Mouse (Mus musculus) inflammation-experienced regulatory T-cells, adult 6 months (primary cell): ENCODE results near the gene Rbm28. TPM values are rescaled to one million over a fixed set of nuclear protein-coding genes. Genes with fewer than 3 reads are reported as not detected.

Experiments
- polyA plus RNA-seq, 3 experiments: library from polyadenylated mRNA; unstranded; fragments of 100-300 nt; shearing (Covaris generic); gene quantifications; one replicate each; pipeline ENCODE4 v1.2.1; 2017

Rbm28 gene
- polyA plus RNA-seq, 3 experiments from 2014 or later: 51.7 to 58.2 (median 54.8) TPM

Other genes starting within 250 kb of the Rbm28 start
- not detected for gene Lep, start 104.8 kb downstream of the Rbm28 start, polyA plus RNA-seq
- gene Prrt4, start 14.6 kb upstream of the Rbm28 start, polyA plus RNA-seq: not detected
- gene Impdh1, start 51.4 kb upstream of the Rbm28 start, polyA plus RNA-seq: 10 to 100 TPM; 10.7 to 21.0 (median 14.8) TPM
- 10 to 100 TPM; 19.9 to 29.7 (median 25.6) TPM for gene Hilpda, start 107.5 kb upstream of the Rbm28 start, polyA plus RNA-seq
- under 1 TPM in 1 of 3 experiments, not detected in 2; 0.50 TPM for gene Fam71f2, start 114.6 kb upstream of the Rbm28 start, polyA plus RNA-seq
- gene Fam71f1, start 154.1 kb upstream of the Rbm28 start, polyA plus RNA-seq: not detected
- gene Calu, start 183.1 kb upstream of the Rbm28 start, polyA plus RNA-seq: 10 to 100 TPM; 60.2 to 63.2 (median 62.6) TPM
- gene Opn1sw, start 223.5 kb upstream of the Rbm28 start, polyA plus RNA-seq: under 1 TPM; 0.38 to 0.66 (median 0.66) TPM
- gene Ccdc136, start 231.3 kb upstream of the Rbm28 start, polyA plus RNA-seq: 1 to 10 TPM in 2 of 3 experiments, under 1 TPM in 1; 0.65 to 1.1 (median 1.0) TPM